Mouse (Mus musculus) heart, postnatal 0 days (tissue): ENCODE measurements at regions not wholly inside any gene's neighbourhood (a gene's known extent, or its start where the extent isn't known, plus 50 kb on each side); places are given as distances from the start of the nearest gene placed in this dataset.

Experiments
- CTCF ChIP-seq: IDR thresholded peaks from 2 replicates; pipeline ENCODE4 v1.5.1; 2016; ENCODE audit warnings: antibody characterized with exemption, control low read depth, low read depth
- EP300 ChIP-seq: IDR thresholded peaks from 2 replicates; pipeline ENCODE4 v1.6.1; 2016; ENCODE audit warnings: antibody characterized with exemption, low read depth

GRCm38 (mm10) chr15:13276909-13277235, 103.4 kb upstream of the Cdh6 start:
- TF ChIP-seq EP300 (no peak), CTCF (no peak)
